Mouse (Mus musculus) myocyte (in vitro differentiated cells): Measurements from ENCODE around the gene Ube2g1.

Experiments used
- CEBPB ChIP-seq: IDR thresholded peaks from 2 replicates; pipeline ENCODE4 v1.6.1; 2011; ENCODE audit warnings: mild to moderate bottlenecking, moderate library complexity; ENCODE audit not compliant: poor library complexity, insufficient read depth, severe bottlenecking
- MAX ChIP-seq: IDR thresholded peaks from one replicate; pipeline ENCODE4 v1.6.1; 2011; ENCODE audit warnings: low read depth, mild to moderate bottlenecking, control low read depth
- MYOG ChIP-seq, 3 experiments: IDR thresholded peaks; one replicate each; pipeline ENCODE4 v1.6.1; 2011; ENCODE audit warnings: control low read depth in 2 of 3, low read depth in 2 of 3, mild to moderate bottlenecking in 2 of 3; ENCODE audit not compliant: insufficient read length in 2 of 3, control insufficient read depth in 1 of 3, insufficient read depth in 1 of 3
- POLR2A ChIP-seq: IDR thresholded peaks from one replicate; pipeline ENCODE4 v1.6.1; 2011; ENCODE audit warnings: low read depth, mild to moderate bottlenecking, control low read depth, moderate library complexity; ENCODE audit not compliant: insufficient read length
- POLR2AphosphoS2 ChIP-seq: IDR thresholded peaks from one replicate; pipeline ENCODE4 v1.6.1; 2011; ENCODE audit warnings: low read depth, control low read depth; ENCODE audit not compliant: insufficient read length
- USF1 ChIP-seq: IDR thresholded peaks from one replicate; pipeline ENCODE4 v1.6.1; 2011; ENCODE audit warnings: low read depth, mild to moderate bottlenecking, control low read depth, moderate library complexity

GRCm38 (mm10) chr11:72726023-72726422 is 118.9 kb downstream of the Ube2g1 start:
- no peak for TF ChIP-seq POLR2A
- no peak for TF ChIP-seq USF1
- TF ChIP-seq POLR2AphosphoS2, result no peak
- TF ChIP-seq MAX, result no peak
- TF ChIP-seq MYOG (IDR thresholded peaks at IDR 0.05; ENCODE audit: control insufficient read depth in 1 of 3, insufficient read depth in 1 of 3, insufficient read length in 2 of 3, low read depth in 2 of 3), result no peak
- TF ChIP-seq CEBPB, result no peak
